Mouse (Mus musculus): ENCODE results near the gene Actn4. TPM values are rescaled to one million over a fixed set of nuclear protein-coding genes. Genes with fewer than 3 reads are reported as not detected.
"Not testable (repeated sequence)": the region's sequence is repeated elsewhere in the genome, so short reads cannot be mapped to it uniquely, and the experiment has no call there.

Gene Actn4
- polyA plus RNA-seq, 1 experiment = 314 TPM

DNA sequence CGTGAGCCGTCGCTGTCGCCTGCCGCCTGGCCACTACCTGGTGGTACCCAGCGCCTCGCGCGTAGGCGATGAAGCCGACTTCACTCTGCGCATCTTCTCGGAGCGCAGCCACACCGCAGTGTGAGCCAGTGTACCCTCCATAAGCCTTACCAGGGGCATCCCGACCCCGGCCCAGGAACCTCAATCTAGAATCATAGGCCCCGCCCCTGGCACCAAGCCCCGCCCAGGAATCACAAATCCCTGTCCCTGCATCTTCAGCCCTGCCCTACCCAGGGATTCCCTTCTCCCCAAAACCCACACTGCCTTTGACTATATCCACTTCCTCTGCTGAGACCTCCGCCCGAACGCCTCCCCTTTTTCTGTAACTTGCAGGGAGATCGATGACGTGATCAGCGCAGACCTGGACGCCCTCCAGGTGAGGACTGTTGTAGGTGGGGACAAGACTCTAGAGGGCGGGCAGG is 73.4 kb downstream of the Actn4 start:
- no peak for DNase-seq
- no peak overlapping the region for H3K4me3 ChIP-seq (replicated peaks; ENCODE audit: extremely low read depth, low read depth, low read length)
- WGBS = 7% methylated on average over 27 of the region's 27 CpGs
- TF ChIP-seq POLR2A (IDR thresholded peaks at IDR 0.05; ENCODE audit: borderline replicate concordance, extremely low read depth, low read depth, low read length) (no peak), CTCF (IDR thresholded peaks at IDR 0.05; ENCODE audit: insufficient read depth, low read length) (no peak)
- 0 out of 2 replicates have a peak, but pooled peaks cover 2% of the 10 kb centered on the region for H3K4me1 ChIP-seq (ENCODE audit: control insufficient read depth, insufficient read depth, low read length)

DNA sequence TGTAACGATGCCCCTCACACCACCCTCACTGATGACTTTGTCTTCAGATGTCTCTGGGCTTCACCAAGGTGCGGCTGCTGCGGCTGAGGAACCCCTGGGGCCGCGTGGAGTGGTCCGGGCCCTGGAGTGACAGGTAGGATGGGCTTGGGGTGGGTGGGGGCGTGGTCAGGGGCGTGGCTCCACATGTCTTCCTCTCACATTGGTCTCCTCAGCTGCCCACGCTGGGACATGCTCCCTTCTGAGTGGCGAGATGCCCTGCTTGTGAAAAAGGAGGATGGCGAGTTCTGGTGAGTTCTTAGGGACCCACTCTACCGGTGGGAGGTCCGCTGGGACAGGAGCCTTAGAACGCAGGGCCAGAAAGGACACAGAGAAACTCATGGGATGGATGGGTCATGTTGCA is 75.7 kb downstream of the Actn4 start:
- WGBS = 28% methylated on average over 14 of the region's 14 CpGs
- Histone ChIP-seq H3K4me3 (replicated peaks; ENCODE audit: extremely low read depth, low read depth, low read length) (no peak overlapping the region), H3K4me1 (ENCODE audit: control insufficient read depth, insufficient read depth, low read length) (0 out of 2 replicates have a peak, but pooled peaks cover 2% of the 10 kb centered on the region)
- TF ChIP-seq POLR2A (IDR thresholded peaks at IDR 0.05; ENCODE audit: borderline replicate concordance, extremely low read depth, low read depth, low read length) (no peak), CTCF (IDR thresholded peaks at IDR 0.05; ENCODE audit: insufficient read depth, low read length) (no peak)
- DNase-seq = no peak

DNA sequence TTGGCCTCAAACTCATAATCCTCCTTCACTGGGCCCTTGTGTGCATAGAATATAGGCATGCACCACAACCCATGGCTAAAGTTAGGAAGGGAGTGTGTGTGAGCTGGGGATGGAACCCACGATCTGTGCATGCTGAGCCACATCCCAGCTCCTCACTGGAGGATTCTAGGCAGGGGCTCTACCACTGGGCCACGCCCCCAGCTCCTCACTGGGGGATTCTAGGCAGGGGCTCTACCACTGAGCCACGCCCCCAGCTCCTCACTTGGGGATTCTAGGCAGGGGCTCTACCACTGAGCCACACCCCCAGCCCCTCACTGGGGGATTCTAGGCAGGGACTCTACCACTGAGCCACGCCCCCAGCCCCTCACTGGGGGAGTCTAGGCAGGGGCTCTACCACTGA is 78.4 kb downstream of the Actn4 start:
- WGBS = 91% methylated on average over 4 of the region's 4 CpGs
- not testable (repeated sequence) for H3K4me3 ChIP-seq (replicated peaks; ENCODE audit: extremely low read depth, low read depth, low read length); DNase-seq; H3K4me1 ChIP-seq (ENCODE audit: control insufficient read depth, insufficient read depth, low read length)

DNA sequence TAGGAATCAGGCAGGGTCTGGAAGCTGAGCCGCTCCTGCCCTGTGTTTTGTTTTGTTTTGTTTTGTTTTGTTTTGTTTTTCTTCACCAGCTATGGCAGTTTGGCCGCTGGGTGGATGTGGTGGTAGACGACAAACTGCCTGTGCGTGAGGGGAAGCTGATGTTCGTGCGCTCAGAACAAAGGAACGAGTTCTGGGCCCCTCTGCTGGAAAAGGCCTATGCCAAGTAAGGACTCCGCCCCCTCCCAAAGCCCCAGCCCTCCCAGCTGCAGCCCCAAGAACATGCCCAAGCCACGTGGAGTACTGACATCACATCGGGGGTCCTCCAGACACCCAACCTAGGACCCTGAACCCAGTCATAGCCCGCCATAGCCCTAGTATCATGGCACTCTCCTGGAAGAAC is 79.1 kb downstream of the Actn4 start:
- TF ChIP-seq POLR2A (IDR thresholded peaks at IDR 0.05; ENCODE audit: borderline replicate concordance, extremely low read depth, low read depth, low read length) (no peak), CTCF (IDR thresholded peaks at IDR 0.05; ENCODE audit: insufficient read depth, low read length) (no peak)
- WGBS = 67% methylated on average over 11 of the region's 11 CpGs
- no peaks in the 10 kb centered on the region for H3K4me1 ChIP-seq (ENCODE audit: control insufficient read depth, insufficient read depth, low read length)
- DNase-seq = no peak
- no peak overlapping the region for H3K4me3 ChIP-seq (replicated peaks; ENCODE audit: extremely low read depth, low read depth, low read length)

DNA sequence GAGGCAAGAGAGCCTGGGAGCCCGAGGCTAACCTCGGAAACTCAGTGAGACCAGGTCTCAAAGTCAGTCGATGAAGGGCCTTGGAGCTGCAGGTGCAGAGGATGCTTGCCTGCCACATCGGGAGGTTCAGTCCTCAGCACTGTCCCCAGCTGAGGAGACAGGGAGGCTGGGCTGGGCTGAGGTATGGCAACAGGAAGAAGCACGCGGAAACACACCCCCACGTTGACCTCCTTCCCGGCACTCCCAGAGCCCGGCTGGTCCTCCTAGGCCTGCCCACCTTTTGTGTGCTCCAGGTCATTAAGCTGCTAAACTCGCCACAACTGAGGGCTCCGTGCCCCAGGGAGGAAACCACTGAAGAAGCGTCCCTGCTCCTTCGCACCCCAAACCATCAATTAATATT is 80.9 kb downstream of the Actn4 start, which contains the start of gene Capn12:
TSS of gene Capn12 (plus strand) at position 224 of the 400 bp plus-strand sequence.
- H3K4me3 ChIP-seq (replicated peaks; ENCODE audit: extremely low read depth, low read depth, low read length) = no peak within 1 kb of the TSS
- 40% methylated on average over 13 of the region's 13 CpGs for WGBS
- TF ChIP-seq CTCF (IDR thresholded peaks at IDR 0.05; ENCODE audit: insufficient read depth, low read length) (no peak), POLR2A (IDR thresholded peaks at IDR 0.05; ENCODE audit: borderline replicate concordance, extremely low read depth, low read depth, low read length) (no peak)
- no peaks in the 10 kb centered on the region for H3K4me1 ChIP-seq (ENCODE audit: control insufficient read depth, insufficient read depth, low read length)
- DNase-seq = no peak

DNA sequence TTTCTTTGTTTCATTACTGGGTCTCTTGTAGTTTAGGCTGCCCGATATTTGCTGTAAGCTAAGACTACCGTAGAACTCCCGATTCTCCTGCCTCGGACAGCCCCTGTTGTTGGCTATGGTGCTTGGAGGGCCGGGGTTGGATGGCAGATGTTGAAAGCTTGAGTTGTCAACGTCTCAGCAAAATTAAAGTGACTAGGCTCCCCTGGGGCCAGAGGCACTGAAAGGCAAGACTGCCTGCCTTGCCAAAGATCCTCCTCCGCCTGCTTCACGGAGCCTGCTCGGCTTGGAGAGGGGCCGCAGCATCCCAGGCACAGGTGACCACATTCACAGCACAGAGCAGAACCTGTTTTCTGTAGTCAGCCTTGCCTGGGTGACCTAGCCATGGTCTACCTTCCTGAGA is 81.6 kb downstream of the Actn4 start:
- WGBS = 77% methylated on average over 10 of the region's 10 CpGs
- DNase-seq = no peak
- no peak overlapping the region for H3K4me3 ChIP-seq (replicated peaks; ENCODE audit: extremely low read depth, low read depth, low read length)
- H3K4me1 ChIP-seq (ENCODE audit: control insufficient read depth, insufficient read depth, low read length) = no peaks in the 10 kb centered on the region
- TF ChIP-seq CTCF (IDR thresholded peaks at IDR 0.05; ENCODE audit: insufficient read depth, low read length) = no peak
- no peak for TF ChIP-seq POLR2A (IDR thresholded peaks at IDR 0.05; ENCODE audit: borderline replicate concordance, extremely low read depth, low read depth, low read length)

DNA sequence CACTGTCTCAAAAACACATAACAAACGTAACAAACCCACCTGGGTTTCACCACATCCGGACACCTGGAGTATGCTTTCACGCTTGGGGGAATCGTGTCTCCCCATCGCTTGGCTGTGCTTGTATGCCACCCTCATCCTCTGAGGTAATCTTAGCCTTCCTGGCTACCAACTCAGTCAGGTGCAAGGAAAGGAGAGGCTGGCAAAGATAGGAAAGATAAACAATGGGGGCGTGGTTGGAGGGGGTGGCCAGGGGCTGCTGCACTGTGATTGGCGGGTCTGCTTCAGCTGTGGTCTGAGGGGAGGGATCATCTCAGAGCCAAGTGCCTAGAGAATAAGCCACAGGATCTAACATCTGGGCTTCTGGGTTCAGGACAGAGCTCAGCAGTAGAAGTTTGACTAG is 82.5 kb downstream of the Actn4 start:
- H3K4me3 ChIP-seq (replicated peaks; ENCODE audit: extremely low read depth, low read depth, low read length) = no peak overlapping the region
- no peaks in the 10 kb centered on the region for H3K4me1 ChIP-seq (ENCODE audit: control insufficient read depth, insufficient read depth, low read length)
- WGBS = 72% methylated on average over 7 of the region's 7 CpGs
- no peak for DNase-seq
- no peak for TF ChIP-seq POLR2A (IDR thresholded peaks at IDR 0.05; ENCODE audit: borderline replicate concordance, extremely low read depth, low read depth, low read length)
- TF ChIP-seq CTCF (IDR thresholded peaks at IDR 0.05; ENCODE audit: insufficient read depth, low read length) = no peak

DNA sequence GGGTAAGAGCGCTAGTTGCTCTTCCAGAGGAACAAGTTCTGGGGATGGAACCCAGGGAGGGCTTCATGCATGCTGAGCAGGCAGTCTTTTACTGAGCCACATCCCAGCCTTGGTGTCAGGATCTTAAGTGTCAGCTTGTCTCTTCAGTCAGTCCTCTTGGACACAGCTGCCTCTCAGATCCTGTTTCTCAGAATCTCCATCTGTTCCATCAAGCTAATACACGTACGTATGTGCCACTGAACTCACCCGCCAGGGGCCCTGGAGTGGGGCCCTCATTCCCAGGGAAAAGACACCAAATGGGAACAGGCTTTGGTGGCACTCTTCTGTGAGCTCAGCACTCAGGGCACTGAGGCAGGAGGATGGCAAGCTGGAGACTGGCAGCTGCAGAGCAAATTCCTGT is 84.3 kb downstream of the Actn4 start:
- no peak for TF ChIP-seq CTCF (IDR thresholded peaks at IDR 0.05; ENCODE audit: insufficient read depth, low read length)
- no peak for TF ChIP-seq POLR2A (IDR thresholded peaks at IDR 0.05; ENCODE audit: borderline replicate concordance, extremely low read depth, low read depth, low read length)
- DNase-seq = no peak
- Histone ChIP-seq H3K4me1 (ENCODE audit: control insufficient read depth, insufficient read depth, low read length) (no peaks in the 10 kb centered on the region), H3K4me3 (replicated peaks; ENCODE audit: extremely low read depth, low read depth, low read length) (no peak overlapping the region)
- WGBS = 83% methylated on average over 4 of the region's 4 CpGs

DNA sequence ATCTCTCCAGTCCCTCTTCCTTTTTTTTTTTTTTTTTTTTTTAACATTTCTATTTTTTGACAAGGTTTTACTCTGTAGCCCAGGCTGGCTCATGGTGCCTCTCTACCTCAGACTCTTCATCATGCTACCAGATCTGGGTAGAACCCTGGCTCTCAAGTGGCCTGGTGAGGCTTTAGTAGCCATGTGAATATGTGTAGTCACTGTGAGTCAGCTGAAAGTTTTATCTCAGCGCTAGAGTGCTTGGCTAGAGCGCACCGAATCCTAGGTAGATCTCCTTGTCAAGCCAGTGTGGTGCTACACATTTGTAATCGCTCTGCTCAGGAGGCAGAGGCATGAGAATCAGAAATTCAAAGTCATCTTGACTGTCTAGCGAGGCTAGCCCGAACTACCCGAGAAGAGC is 85.0 kb downstream of the Actn4 start:
- DNase-seq = no peak
- WGBS = 75% methylated on average over 7 of the region's 7 CpGs

DNA sequence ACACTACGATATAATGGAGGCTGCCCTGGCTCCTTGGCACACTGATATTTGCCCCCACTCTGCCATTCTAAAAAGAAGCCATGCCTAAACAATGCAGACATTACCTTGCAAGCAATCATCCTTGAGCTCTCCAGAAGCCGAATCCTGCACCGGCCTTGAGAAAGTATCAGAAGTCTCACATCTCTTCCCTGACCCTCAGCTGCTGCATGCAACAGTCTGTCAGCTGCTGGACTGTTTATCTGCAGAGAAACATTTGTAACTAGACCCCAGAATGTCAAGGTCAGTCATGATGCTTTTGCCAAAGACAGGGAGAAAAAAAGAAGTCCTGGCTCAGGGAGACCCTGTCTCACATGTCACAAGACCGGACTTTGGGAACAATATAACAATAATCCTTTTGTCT is 86.0 kb downstream of the Actn4 start:
- WGBS = 72% methylated on average over 4 of the region's 4 CpGs

More for the DNA sequence above, 85.0 kb downstream of the Actn4 start:
- TF ChIP-seq CTCF (IDR thresholded peaks at IDR 0.05; ENCODE audit: insufficient read depth, low read length) (no peak), POLR2A (IDR thresholded peaks at IDR 0.05; ENCODE audit: borderline replicate concordance, extremely low read depth, low read depth, low read length) (no peak)
- Histone ChIP-seq H3K4me1 (ENCODE audit: control insufficient read depth, insufficient read depth, low read length) (no peaks in the 10 kb centered on the region), H3K4me3 (replicated peaks; ENCODE audit: extremely low read depth, low read depth, low read length) (no peak overlapping the region)

More for the DNA sequence above, 86.0 kb downstream of the Actn4 start:
- Histone ChIP-seq H3K4me1 (ENCODE audit: control insufficient read depth, insufficient read depth, low read length) (no peaks in the 10 kb centered on the region), H3K4me3 (replicated peaks; ENCODE audit: extremely low read depth, low read depth, low read length) (no peak overlapping the region)
- TF ChIP-seq CTCF (IDR thresholded peaks at IDR 0.05; ENCODE audit: insufficient read depth, low read length) = no peak
- no peak for TF ChIP-seq POLR2A (IDR thresholded peaks at IDR 0.05; ENCODE audit: borderline replicate concordance, extremely low read depth, low read depth, low read length)
- DNase-seq = no peak
